Mouse (Mus musculus) liver, adult 2 months (tissue): ENCODE results near the gene Slc22a23. TPM values are rescaled to one million over a fixed set of nuclear protein-coding genes. Genes with fewer than 3 reads are reported as not detected.

Experiments used
- DNase-seq: peaks from one replicate; pipeline ENCODE4 v3.0.0-alpha.2; 2011; ENCODE audit warnings: low read depth, low spot score; ENCODE audit errors: extremely low read depth
- H3K27ac ChIP-seq: fragments of 200-500 bp; replicated peaks from 2 replicates; pipeline ENCODE4 v1.5.1; 2012; ENCODE audit warnings: low read depth, mild to moderate bottlenecking, control low read depth, inconsistent platforms, low read length; ENCODE audit not compliant: insufficient read depth
- H3K27me3 ChIP-seq: fragments of 200-500 bp; 2 replicates; pipeline ENCODE4 v1.6.1; 2012; ENCODE audit warnings: mild to moderate bottlenecking, moderate library complexity, low read length, inconsistent platforms; ENCODE audit not compliant: control insufficient read depth, insufficient read depth
- H3K36me3 ChIP-seq: fragments of 200-500 bp; 2 replicates; pipeline ENCODE4 v1.6.1; 2012; ENCODE audit warnings: low read length, inconsistent platforms; ENCODE audit not compliant: control insufficient read depth, insufficient read depth
- H3K4me1 ChIP-seq: fragments of 200-500 bp; 2 replicates; pipeline ENCODE4 v1.6.1; 2011; ENCODE audit warnings: low read length; ENCODE audit not compliant: control insufficient read depth, insufficient read depth
- H3K4me3 ChIP-seq: fragments of 200-500 bp; 2 replicates; pipeline ENCODE4 v1.5.1; 2011; ENCODE audit warnings: low read depth, mild to moderate bottlenecking, control low read depth, low read length, moderate library complexity; ENCODE audit not compliant: insufficient read depth
- H3K79me2 ChIP-seq: fragments of 200-500 bp; 2 replicates; pipeline ENCODE4 v1.6.1; 2012; ENCODE audit warnings: inconsistent platforms, mild to moderate bottlenecking, low read length, moderate library complexity; ENCODE audit not compliant: control insufficient read depth, insufficient read depth
- H3K9ac ChIP-seq: fragments of 200-500 bp; 2 replicates; pipeline ENCODE4 v1.6.1; 2012; ENCODE audit warnings: low read depth, mild to moderate bottlenecking, control low read depth, inconsistent platforms, low read length
- CTCF ChIP-seq: fragments of 200-500 bp; IDR thresholded peaks from 2 replicates; pipeline ENCODE4 v1.5.1; 2011; ENCODE audit warnings: low read depth, low read length, control low read depth
- POLR2A ChIP-seq: fragments of 200-500 bp; IDR thresholded peaks from 2 replicates; pipeline ENCODE4 v1.6.1; 2011; ENCODE audit warnings: low read length, control low read depth; ENCODE audit not compliant: insufficient read depth; ENCODE audit errors: extremely low read depth
- WGBS: fragments of 180-500 bp; shearing (Covaris S2); methylation state at CpG from one replicate; pipeline ENCODE4 v1.1.7; 2018; 5-methylcytosine and 5-hydroxymethylcytosine counted together
- polyA plus RNA-seq: library from polyadenylated mRNA; depleted of rRNA; stranded (reverse); fragments of >200 nt; gene quantifications from 2 replicates; pipeline ENCODE4 v1.2.3, GENCODE M21; 2012
- total RNA-seq: library from RNA; depleted of rRNA; stranded (reverse); fragments of >200 nt; gene quantifications from 2 replicates; pipeline ENCODE4 v1.2.3, GENCODE M21; 2014

Slc22a23 gene
- total and polyA plus RNA-seq, 2 experiments, result 31.6 to 50.6 TPM

DNA sequence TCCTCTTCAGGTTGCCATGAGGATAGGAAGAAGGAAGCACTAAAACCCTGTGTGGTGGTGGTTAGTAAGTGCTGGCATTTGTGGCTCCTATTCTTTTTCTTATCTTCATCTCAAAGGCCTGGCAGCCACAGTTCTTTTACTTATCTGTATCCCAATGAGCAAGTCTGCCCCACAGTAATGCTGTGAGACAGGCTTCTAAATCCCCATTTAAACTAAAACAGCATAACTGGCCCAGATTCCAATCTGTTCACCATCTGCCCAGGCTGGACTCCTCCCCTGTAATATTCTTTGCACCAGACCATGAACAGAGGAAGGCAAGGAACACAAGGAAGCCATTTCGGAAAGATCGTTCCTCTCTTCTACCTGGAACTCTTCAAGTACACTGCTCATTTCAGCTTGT is 70.6 kb downstream of the Slc22a23 start:
- Histone ChIP-seq H3K27ac (0 out of 2 replicates have a peak overlapping the region, but pooled peaks have one; percentile 5), H3K27me3 (no peaks in the 10 kb centered on the region), H3K4me1 (peaks cover 23% of the 10 kb centered on the region), H3K9ac (no peak overlapping the region), H3K36me3 (no peaks in the 10 kb centered on the region; the same call in 1 of the 2 replicates), H3K4me3 (no peak overlapping the region), H3K79me2 (peaks cover 35% of the 10 kb centered on the region)
- no peak for DNase-seq
- 94% methylated on average over 2 of the region's 2 CpGs for WGBS
- TF ChIP-seq CTCF, result no peak
- no peak for TF ChIP-seq POLR2A

DNA sequence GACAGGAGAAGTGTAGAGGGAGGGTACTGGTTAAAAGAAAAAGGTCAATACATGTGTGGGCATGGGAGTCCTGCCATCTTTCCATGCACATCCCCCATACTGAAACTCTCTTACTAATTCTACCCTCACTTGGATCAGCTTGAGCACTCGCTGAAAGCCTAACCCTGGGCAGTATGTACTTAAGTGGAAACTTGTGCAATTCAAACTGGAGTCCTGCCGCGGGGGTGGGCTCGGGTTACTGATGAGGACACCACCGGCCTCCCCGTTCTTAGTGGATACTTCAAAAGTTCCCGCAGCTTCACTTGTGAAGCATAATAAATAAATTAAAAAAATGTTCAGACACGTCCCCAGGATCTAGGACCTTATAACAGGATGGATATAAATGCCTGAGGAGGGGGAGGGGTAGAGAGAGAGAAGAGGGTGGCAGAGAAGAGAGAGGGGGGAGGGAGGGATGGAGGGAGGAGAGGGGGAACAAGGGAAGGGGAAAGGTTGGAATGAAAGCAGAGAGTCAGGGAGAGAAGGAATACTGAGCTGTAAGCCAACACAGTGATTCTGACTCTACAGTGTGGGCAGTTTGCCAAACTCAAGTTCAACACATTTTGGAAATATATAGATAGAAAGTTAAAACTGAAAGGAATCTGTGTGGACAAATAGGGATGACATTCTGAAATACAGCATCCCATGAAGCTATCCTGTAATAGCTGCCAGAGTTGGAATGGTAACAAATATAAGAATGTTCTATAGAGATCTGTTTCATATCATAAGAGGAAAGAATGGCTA is 72.5 kb downstream of the Slc22a23 start:
- Histone ChIP-seq H3K9ac (peak overlapping the region; percentile 51), H3K27me3 (no peaks in the 10 kb centered on the region), H3K4me3 (no peak overlapping the region), H3K36me3 (no peaks in the 10 kb centered on the region; the same call in 1 of the 2 replicates), H3K27ac (peak overlapping the region; percentile 72), H3K79me2 (peaks cover 35% of the 10 kb centered on the region), H3K4me1 (peaks cover 28% of the 10 kb centered on the region)
- peak; percentile 85 for DNase-seq
- TF ChIP-seq CTCF (no peak), POLR2A (no peak)
- WGBS, result 13% methylated on average over 8 of the region's 8 CpGs

DNA sequence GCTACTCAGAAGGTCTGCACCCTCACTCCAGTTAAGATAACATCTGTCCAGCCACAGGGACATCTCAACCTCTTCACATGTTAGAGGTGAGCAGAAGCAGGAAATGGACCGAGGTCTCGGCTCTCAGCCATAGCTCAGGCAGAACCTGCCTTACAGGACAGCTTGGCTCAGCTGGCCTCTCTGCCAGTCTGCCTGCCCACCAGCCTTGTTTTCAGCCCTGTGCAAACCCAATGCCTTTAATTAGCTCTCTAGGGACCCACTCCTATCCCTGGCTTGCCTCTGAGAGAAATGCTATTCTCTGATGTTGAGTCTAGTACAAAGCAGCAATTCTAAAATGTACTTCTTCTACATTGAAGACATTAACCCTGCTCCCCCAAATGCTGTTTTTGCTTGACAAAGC is 73.3 kb downstream of the Slc22a23 start:
- Histone ChIP-seq H3K4me3 (no peak overlapping the region), H3K9ac (peak overlapping the region; percentile 2; the same call in 1 of the 2 replicates), H3K36me3 (no peaks in the 10 kb centered on the region; the same call in 1 of the 2 replicates), H3K27me3 (no peaks in the 10 kb centered on the region), H3K4me1 (peaks cover 33% of the 10 kb centered on the region), H3K79me2 (peaks cover 35% of the 10 kb centered on the region), H3K27ac (peak overlapping the region; percentile 72)
- TF ChIP-seq POLR2A, result no peak
- no peak for TF ChIP-seq CTCF
- DNase-seq, result peak; percentile 50
- 28% methylated on average over 2 of the region's 2 CpGs for WGBS

DNA sequence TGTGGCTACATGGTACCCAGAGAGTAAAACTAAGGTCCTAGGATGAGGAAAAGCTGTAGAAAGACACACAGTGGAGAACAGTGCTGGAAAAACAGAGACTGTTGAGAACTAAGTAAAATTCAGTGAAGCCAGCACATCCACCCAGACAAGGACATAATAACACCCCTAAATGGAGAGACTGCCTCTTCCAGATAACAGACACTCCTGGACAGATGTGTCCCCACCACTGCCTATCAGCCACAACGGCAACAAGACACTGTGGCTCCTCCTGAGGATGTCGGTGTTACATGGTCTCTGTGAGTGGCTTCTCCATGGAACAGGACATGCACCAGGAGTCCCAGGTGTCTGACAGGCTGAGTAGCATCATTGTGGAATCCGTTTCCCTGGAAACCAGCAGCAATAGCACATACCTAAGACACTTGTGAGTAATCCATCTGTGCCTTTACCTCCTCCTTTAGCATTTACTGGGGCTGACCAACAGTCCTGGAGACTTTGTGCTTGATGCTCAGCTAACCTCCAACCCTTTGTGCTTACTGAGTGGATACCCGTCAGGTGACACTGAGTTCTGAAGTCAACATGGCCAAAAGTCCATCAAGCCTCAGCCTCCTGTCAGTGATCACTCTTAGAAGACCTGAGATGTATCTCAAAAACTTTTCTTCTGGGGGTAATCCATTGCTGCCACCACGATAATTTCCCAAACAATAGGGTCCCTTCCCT is 73.9 kb downstream of the Slc22a23 start:
- peak overlapping the region; percentile 2; the same call in 1 of the 2 replicates for H3K9ac ChIP-seq
- DNase-seq, result peak; percentile 85

DNA sequence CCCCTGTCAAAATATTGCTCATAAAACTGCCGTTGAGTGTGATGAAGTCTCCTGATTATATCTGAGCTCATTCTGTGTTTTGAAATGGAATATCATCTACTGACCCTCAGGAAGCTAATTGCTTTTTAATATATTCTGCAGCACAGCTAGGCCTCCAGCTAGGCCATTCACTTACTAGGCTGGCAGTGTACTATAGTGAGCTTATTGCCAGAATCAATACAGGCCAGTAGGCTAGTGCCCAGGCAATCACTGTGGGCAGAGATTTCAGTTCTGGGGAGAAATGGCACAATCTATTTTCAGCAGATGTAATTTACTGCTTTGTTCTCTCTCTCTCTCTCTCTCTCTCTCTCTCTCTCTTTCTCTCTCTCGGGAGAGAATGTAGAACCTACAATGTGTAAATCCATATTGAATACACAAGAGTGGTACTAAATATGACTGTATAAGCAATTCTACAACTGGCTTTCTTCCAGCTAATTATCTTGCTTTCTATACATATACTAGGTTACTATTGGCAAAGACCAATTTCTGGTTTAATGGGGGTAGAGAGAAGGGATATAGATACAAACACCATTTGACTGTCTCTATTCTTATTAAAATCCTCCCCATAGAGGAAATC is 75.5 kb downstream of the Slc22a23 start:
- no peak overlapping the region for H3K4me3 ChIP-seq
- TF ChIP-seq POLR2A (no peak), CTCF (no peak)
- H3K79me2 ChIP-seq, result peaks cover 41% of the 10 kb centered on the region
- no peak overlapping the region for H3K9ac ChIP-seq
- H3K36me3 ChIP-seq, result peaks cover 3% of the 10 kb centered on the region
- DNase-seq, result peak; percentile 94
- WGBS, result 26% methylated on average over 2 of the region's 2 CpGs
- no peak overlapping the region for H3K27ac ChIP-seq
- H3K4me1 ChIP-seq, result peaks cover 37% of the 10 kb centered on the region
- H3K27me3 ChIP-seq, result no peaks in the 10 kb centered on the region

More for the DNA sequence above, 73.9 kb downstream of the Slc22a23 start:
- peak overlapping the region; percentile 72 for H3K27ac ChIP-seq
- H3K4me3 ChIP-seq, result no peak overlapping the region
- peaks cover 40% of the 10 kb centered on the region for H3K79me2 ChIP-seq
- 62% methylated on average over 5 of the region's 5 CpGs for WGBS
- peaks cover 3% of the 10 kb centered on the region for H3K36me3 ChIP-seq
- TF ChIP-seq POLR2A (no peak), CTCF (no peak)
- peaks cover 38% of the 10 kb centered on the region for H3K4me1 ChIP-seq
- no peaks in the 10 kb centered on the region for H3K27me3 ChIP-seq
